Mouse (Mus musculus): ENCODE measurements at regions not wholly inside any gene's neighbourhood (a gene's known extent, or its start where the extent isn't known, plus 50 kb on each side); places are given as distances from the start of the nearest gene placed in this dataset.
A peak's percentile ranks its signal among the peaks of the same experiment; 100 is the strongest.

GRCm38 (mm10) chr2:9155604-9156003 is 725.4 kb upstream of the 4930412O13Rik start:
- WGBS, result 95% methylated on average over 5 of the region's 5 CpGs
- H3K4me1 ChIP-seq (ENCODE audit: control insufficient read depth, insufficient read depth, low read length), result no peaks in the 10 kb centered on the region
- no peak for ATAC-seq (ENCODE audit: low FRiP score, low TSS enrichment)
- no peak overlapping the region for H3K4me2 ChIP-seq (replicated peaks; ENCODE audit: low read depth, low read length)
- H3K9ac ChIP-seq (ENCODE audit: low read depth, low read length), result no peak overlapping the region
- H3K27ac ChIP-seq (ENCODE audit: low read depth, low read length), result no peak overlapping the region
- no peaks in the 10 kb centered on the region for H3K27me3 ChIP-seq (ENCODE audit: control insufficient read depth, insufficient read depth, low read length)
- no peaks in the 10 kb centered on the region for H3K9me3 ChIP-seq (ENCODE audit: control insufficient read depth, low read length)
- no peak overlapping the region for H3K4me3 ChIP-seq (ENCODE audit: low read length)
- no peaks in the 10 kb centered on the region for H3K36me3 ChIP-seq (ENCODE audit: control insufficient read depth, insufficient read depth, low read length)

- H3K27ac ChIP-seq (ENCODE audit: low read depth, low read length), result no peak overlapping the region
- ATAC-seq (ENCODE audit: low FRiP score, low TSS enrichment), result no peak
These were observed 720.9 kb upstream of the 4930412O13Rik start for GRCm38 (mm10) chr2:9160181-9160580.

GRCm38 (mm10) chr2:9163819-9164560 is 717.1 kb upstream of the 4930412O13Rik start:
- Histone ChIP-seq H3K27ac (ENCODE audit: low read depth, low read length) (no peak overlapping the region), H3K9ac (ENCODE audit: low read depth, low read length) (no peak overlapping the region), H3K4me2 (replicated peaks; ENCODE audit: low read depth, low read length) (no peak overlapping the region), H3K9me3 (ENCODE audit: control insufficient read depth, low read length) (no peaks in the 10 kb centered on the region), H3K36me3 (ENCODE audit: control insufficient read depth, insufficient read depth, low read length) (no peaks in the 10 kb centered on the region), H3K4me1 (ENCODE audit: control insufficient read depth, insufficient read depth, low read length) (no peaks in the 10 kb centered on the region), H3K27me3 (ENCODE audit: control insufficient read depth, insufficient read depth, low read length) (no peaks in the 10 kb centered on the region), H3K4me3 (ENCODE audit: low read length) (no peak overlapping the region)
- 87% methylated on average over 5 of the region's 5 CpGs for WGBS
- ATAC-seq (ENCODE audit: low FRiP score, low TSS enrichment), result no peak

More at GRCm38 (mm10) chr2:9160181-9160580, 720.9 kb upstream of the 4930412O13Rik start:
- H3K27me3 ChIP-seq (ENCODE audit: control insufficient read depth, insufficient read depth, low read length), result no peaks in the 10 kb centered on the region
- H3K9ac ChIP-seq (ENCODE audit: low read depth, low read length), result no peak overlapping the region
- H3K4me2 ChIP-seq (replicated peaks; ENCODE audit: low read depth, low read length), result no peak overlapping the region
- no peaks in the 10 kb centered on the region for H3K36me3 ChIP-seq (ENCODE audit: control insufficient read depth, insufficient read depth, low read length)
- no peak overlapping the region for H3K4me3 ChIP-seq (ENCODE audit: low read length)
- no peaks in the 10 kb centered on the region for H3K9me3 ChIP-seq (ENCODE audit: control insufficient read depth, low read length)
- no peaks in the 10 kb centered on the region for H3K4me1 ChIP-seq (ENCODE audit: control insufficient read depth, insufficient read depth, low read length)

GRCm38 (mm10) chr2:9182127-9182526 is 698.9 kb upstream of the 4930412O13Rik start:
- Histone ChIP-seq H3K9me3 (ENCODE audit: control insufficient read depth, low read length) (no peaks in the 10 kb centered on the region), H3K4me1 (ENCODE audit: control insufficient read depth, insufficient read depth, low read length) (no peaks in the 10 kb centered on the region), H3K36me3 (ENCODE audit: control insufficient read depth, insufficient read depth, low read length) (no peaks in the 10 kb centered on the region), H3K27ac (ENCODE audit: low read depth, low read length) (no peak overlapping the region), H3K27me3 (ENCODE audit: control insufficient read depth, insufficient read depth, low read length) (no peaks in the 10 kb centered on the region), H3K9ac (ENCODE audit: low read depth, low read length) (no peak overlapping the region), H3K4me2 (replicated peaks; ENCODE audit: low read depth, low read length) (no peak overlapping the region), H3K4me3 (ENCODE audit: low read length) (no peak overlapping the region)
- WGBS, result 73% methylated on average over 5 of the region's 5 CpGs
- ATAC-seq (ENCODE audit: low FRiP score, low TSS enrichment), result no peak

GRCm38 (mm10) chr2:9184243-9184642 is 696.8 kb upstream of the 4930412O13Rik start:
- Histone ChIP-seq H3K27ac (ENCODE audit: low read depth, low read length) (no peak overlapping the region), H3K4me2 (replicated peaks; ENCODE audit: low read depth, low read length) (no peak overlapping the region), H3K27me3 (ENCODE audit: control insufficient read depth, insufficient read depth, low read length) (no peaks in the 10 kb centered on the region), H3K36me3 (ENCODE audit: control insufficient read depth, insufficient read depth, low read length) (no peaks in the 10 kb centered on the region), H3K4me1 (ENCODE audit: control insufficient read depth, insufficient read depth, low read length) (no peaks in the 10 kb centered on the region), H3K9ac (ENCODE audit: low read depth, low read length) (no peak overlapping the region), H3K9me3 (ENCODE audit: control insufficient read depth, low read length) (no peaks in the 10 kb centered on the region), H3K4me3 (ENCODE audit: low read length) (no peak overlapping the region)
- ATAC-seq (ENCODE audit: low FRiP score, low TSS enrichment), result no peak
- WGBS, result 92% methylated on average over 4 of the region's 4 CpGs

GRCm38 (mm10) chr2:9185780-9186483 is 695.1 kb upstream of the 4930412O13Rik start:
- no peaks in the 10 kb centered on the region for H3K36me3 ChIP-seq (ENCODE audit: control insufficient read depth, insufficient read depth, low read length)
- H3K27me3 ChIP-seq (ENCODE audit: control insufficient read depth, insufficient read depth, low read length), result no peaks in the 10 kb centered on the region
- H3K4me1 ChIP-seq (ENCODE audit: control insufficient read depth, insufficient read depth, low read length), result no peaks in the 10 kb centered on the region
- ATAC-seq (ENCODE audit: low FRiP score, low TSS enrichment), result peak; percentile 83; the same call in 1 of the 2 replicates
- H3K4me2 ChIP-seq (replicated peaks; ENCODE audit: low read depth, low read length), result no peak overlapping the region
- H3K4me3 ChIP-seq (ENCODE audit: low read length), result no peak overlapping the region
- WGBS, result 47% methylated on average over 2 of the region's 2 CpGs
- H3K9me3 ChIP-seq (ENCODE audit: control insufficient read depth, low read length), result no peaks in the 10 kb centered on the region
- H3K27ac ChIP-seq (ENCODE audit: low read depth, low read length), result peak overlapping the region; percentile 42; the same call in 1 of the 2 replicates
- H3K9ac ChIP-seq (ENCODE audit: low read depth, low read length), result no peak overlapping the region

GRCm38 (mm10) chr2:9193195-9193594 is 687.9 kb upstream of the 4930412O13Rik start:
- no peaks in the 10 kb centered on the region for H3K4me1 ChIP-seq (ENCODE audit: control insufficient read depth, insufficient read depth, low read length)
- no peak overlapping the region for H3K4me2 ChIP-seq (replicated peaks; ENCODE audit: low read depth, low read length)
- H3K4me3 ChIP-seq (ENCODE audit: low read length), result no peak overlapping the region
- H3K27ac ChIP-seq (ENCODE audit: low read depth, low read length), result no peak overlapping the region
- H3K27me3 ChIP-seq (ENCODE audit: control insufficient read depth, insufficient read depth, low read length), result 0 out of 2 replicates have a peak, but pooled peaks cover 3% of the 10 kb centered on the region
- H3K9me3 ChIP-seq (ENCODE audit: control insufficient read depth, low read length), result no peaks in the 10 kb centered on the region
- H3K36me3 ChIP-seq (ENCODE audit: control insufficient read depth, insufficient read depth, low read length), result no peaks in the 10 kb centered on the region
- no peak for ATAC-seq (ENCODE audit: low FRiP score, low TSS enrichment)
- no peak overlapping the region for H3K9ac ChIP-seq (ENCODE audit: low read depth, low read length)
- 87% methylated on average over 6 of the region's 6 CpGs for whole genome bisulfite sequencing

GRCm38 (mm10) chr2:9197025-9197424 is 684.0 kb upstream of the 4930412O13Rik start:
- 56% methylated on average over 3 of the region's 3 CpGs for WGBS
- H3K9me3 ChIP-seq (ENCODE audit: control insufficient read depth, low read length), result no peaks in the 10 kb centered on the region
- ATAC-seq (ENCODE audit: low FRiP score, low TSS enrichment), result no peak

GRCm38 (mm10) chr2:9207963-9208362 is 673.1 kb upstream of the 4930412O13Rik start:
- Histone ChIP-seq H3K9me3 (ENCODE audit: control insufficient read depth, low read length) (no peaks in the 10 kb centered on the region), H3K4me1 (ENCODE audit: control insufficient read depth, insufficient read depth, low read length) (no peaks in the 10 kb centered on the region), H3K9ac (ENCODE audit: low read depth, low read length) (no peak overlapping the region), H3K4me2 (replicated peaks; ENCODE audit: low read depth, low read length) (no peak overlapping the region), H3K36me3 (ENCODE audit: control insufficient read depth, insufficient read depth, low read length) (no peaks in the 10 kb centered on the region), H3K27ac (ENCODE audit: low read depth, low read length) (no peak overlapping the region), H3K27me3 (ENCODE audit: control insufficient read depth, insufficient read depth, low read length) (no peaks in the 10 kb centered on the region), H3K4me3 (ENCODE audit: low read length) (no peak overlapping the region)
- WGBS, result 61% methylated on average over 4 of the region's 4 CpGs
- ATAC-seq (ENCODE audit: low FRiP score, low TSS enrichment), result no peak

More at GRCm38 (mm10) chr2:9197025-9197424, 684.0 kb upstream of the 4930412O13Rik start:
- no peak overlapping the region for H3K4me2 ChIP-seq (replicated peaks; ENCODE audit: low read depth, low read length)
- no peak overlapping the region for H3K4me3 ChIP-seq (ENCODE audit: low read length)
- H3K27me3 ChIP-seq (ENCODE audit: control insufficient read depth, insufficient read depth, low read length), result 0 out of 2 replicates have a peak, but pooled peaks cover 3% of the 10 kb centered on the region
- H3K4me1 ChIP-seq (ENCODE audit: control insufficient read depth, insufficient read depth, low read length), result no peaks in the 10 kb centered on the region
- no peak overlapping the region for H3K27ac ChIP-seq (ENCODE audit: low read depth, low read length)
- no peaks in the 10 kb centered on the region for H3K36me3 ChIP-seq (ENCODE audit: control insufficient read depth, insufficient read depth, low read length)
- no peak overlapping the region for H3K9ac ChIP-seq (ENCODE audit: low read depth, low read length)

All from kidney, embryonic 14.5 days (tissue).